Mouse (Mus musculus) c-Kit-positive CD71-negative TER-119-negative erythroid progenitor cells, embryonic 14.5 days (primary cell): Measurements from ENCODE around the gene Fam189a2.

Source experiments
- DNase-seq: peaks from one replicate; pipeline ENCODE4 v3.0.0-alpha.2; 2013; ENCODE audit warnings: low read depth

Fam189a2 gene

DNA sequence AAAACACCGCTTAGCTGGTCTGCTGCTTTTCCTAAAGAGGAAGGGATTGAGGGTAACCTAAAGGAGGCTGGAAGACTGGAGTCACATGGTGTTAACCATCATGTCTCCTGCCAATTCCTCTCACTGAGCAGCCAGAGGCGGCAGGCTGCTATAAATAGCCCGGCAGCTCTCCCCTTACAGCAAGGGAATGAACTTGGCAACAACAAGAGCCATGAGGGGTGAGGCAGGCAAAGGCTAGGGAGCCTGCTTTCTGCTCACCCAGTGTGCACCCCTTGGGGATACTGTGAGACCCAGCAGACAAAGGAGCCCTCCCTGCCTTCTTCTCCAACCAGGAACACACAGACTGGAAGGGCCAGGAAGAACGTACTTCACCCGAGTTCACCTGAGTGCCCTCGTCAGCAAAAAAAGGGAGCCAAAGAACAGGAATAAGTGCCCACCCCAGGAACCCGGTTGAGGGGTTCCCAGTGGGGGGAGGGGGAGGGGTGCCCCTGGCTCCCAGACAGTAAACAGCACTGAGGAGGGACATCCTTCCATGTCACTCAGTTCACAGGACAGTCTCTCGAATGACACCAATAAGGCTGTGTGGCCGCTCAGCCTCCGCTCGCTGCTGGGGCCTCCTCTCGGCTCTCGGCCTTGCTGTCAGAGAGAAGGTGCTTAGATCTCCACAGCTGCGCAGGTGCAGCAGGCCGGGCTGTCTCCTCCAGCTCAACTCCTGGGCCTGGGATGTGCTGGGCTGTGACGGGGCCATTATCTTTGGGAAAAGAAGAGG, 57.8 kb downstream of the Fam189a2 start:
- DNase-seq, result no peak

DNA sequence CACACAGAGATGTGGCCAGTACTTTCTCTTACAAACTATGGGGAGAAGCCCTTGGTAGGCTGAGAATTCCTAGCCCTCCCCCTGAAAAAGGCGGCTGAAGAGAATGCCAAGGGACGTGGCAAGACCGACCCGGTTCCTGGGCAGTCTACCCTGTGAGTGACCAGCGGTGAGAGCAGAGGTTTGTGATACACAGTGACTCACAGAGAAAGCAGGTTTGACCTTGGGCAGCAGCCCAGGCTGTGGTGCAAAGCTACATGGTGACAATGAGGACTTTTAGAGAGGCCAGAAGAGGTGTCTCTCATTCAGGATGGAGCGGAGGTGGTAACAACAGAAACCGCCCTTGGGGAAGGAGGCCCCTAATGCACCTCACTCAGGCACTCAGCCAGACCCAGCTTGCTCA, 59.4 kb downstream of the Fam189a2 start:
- DNase-seq, result no peak

DNA sequence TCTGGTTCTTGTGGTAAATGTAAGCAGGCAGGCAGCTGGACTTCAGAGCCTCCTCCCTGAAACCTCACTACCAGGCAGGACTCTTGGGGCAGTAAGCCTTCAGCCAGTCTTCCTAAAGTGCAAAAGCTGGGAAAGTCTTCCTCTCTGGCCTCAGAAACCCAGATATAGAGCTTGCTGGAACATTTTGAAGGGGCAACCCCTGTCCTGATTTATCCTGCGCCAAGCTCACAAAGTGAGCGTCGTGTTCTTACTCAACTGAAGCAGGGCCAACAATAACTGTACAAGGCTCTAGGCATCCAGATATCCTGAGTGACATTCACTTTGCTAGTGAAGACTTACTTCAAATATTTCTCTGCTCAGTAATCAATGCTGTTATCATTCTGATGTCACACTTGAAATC, 60.4 kb downstream of the Fam189a2 start:
- DNase-seq, result no peak

DNA sequence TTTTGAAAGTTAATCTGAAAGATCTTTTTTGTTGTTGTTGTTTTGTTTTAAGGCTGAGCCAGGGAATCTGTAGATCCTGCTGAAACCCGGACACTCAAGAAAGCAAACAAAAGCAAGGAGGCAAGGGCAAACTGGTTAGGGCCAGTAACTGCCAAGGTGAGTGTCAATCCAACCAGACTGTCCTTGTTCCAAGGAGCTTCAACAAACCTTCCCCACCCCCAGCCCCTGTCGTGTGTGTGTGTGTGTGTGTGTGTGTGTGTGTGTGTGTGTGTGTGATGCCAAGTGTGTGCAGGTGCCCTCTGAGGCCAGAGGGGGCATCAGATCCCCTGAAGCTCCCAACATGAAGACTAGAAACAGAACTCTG, 62.0 kb downstream of the Fam189a2 start:
- DNase-seq, result no peak

DNA sequence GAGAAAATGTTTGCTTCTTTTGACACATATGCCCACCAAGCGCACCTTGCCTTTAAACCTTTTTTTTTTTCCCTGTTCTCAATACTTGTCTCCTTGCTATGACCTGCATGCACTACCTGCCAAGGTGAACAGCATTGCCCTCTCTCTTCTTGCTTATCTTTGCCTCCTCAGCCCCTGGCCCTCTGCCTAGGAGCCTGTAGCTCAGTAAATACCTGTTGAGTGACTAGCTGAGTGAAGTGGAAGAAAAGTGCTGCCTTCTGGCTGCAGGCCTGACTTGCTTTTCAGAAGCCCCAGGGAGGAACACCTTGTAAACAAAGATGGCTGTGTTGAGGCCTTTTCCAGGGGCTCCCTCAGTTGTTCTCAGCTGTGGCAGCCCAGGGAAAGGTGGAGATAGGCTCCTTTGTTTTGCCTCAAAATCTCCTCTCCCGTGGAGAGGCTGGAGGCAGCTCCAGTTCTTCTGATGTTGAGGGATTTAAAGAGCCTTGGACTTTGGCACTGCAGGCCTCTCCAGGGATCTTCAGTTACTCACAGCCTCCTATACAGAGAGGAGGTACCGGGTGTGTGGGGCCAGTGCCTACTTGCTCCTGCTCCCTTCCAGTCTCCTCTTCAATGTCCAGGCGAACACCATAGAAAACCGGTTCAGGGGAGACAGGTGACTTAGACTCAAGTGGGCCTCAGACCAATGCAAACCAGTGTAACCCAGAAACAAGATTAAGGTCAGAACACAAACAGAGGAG, 62.5 kb downstream of the Fam189a2 start:
- no peak for DNase-seq

DNA sequence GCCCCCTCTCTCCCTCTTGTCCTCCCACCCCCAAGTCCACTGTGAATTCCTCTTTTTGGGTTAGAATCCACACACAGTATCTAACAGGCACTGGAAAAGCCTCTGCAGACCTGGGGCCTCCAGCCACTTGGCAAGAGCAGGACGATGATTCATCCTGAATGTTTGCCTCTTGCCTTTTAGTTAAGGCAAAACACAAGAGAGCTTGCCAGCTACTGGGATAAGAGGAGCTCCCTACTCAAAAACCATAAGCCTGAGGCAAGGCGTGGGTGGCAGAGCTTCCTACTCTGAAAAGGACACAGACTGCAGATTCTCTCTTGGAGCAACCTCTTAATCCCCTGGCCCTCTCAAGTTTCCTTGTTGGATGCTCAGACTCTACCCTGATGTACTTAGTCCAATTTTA, 63.7 kb downstream of the Fam189a2 start:
- no peak for DNase-seq

DNA sequence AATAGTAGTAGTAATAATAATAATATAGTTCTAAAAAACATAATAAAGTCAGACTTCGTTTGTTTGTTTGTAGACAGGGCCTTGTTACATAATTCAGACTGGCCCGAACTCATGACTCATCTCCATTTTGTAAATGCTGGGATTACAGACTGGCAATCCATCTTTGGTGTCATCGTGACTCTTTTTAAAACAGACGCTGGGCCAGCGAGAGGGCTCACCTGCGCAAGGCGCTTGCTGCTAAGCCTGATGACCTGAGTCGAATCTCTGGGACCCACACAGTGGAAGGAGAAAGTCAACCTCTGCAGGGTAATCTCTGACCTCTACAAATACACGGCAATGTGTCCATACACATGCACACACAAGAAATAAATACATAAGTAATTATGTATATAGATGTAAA, 64.4 kb downstream of the Fam189a2 start:
- DNase-seq, result no peak

DNA sequence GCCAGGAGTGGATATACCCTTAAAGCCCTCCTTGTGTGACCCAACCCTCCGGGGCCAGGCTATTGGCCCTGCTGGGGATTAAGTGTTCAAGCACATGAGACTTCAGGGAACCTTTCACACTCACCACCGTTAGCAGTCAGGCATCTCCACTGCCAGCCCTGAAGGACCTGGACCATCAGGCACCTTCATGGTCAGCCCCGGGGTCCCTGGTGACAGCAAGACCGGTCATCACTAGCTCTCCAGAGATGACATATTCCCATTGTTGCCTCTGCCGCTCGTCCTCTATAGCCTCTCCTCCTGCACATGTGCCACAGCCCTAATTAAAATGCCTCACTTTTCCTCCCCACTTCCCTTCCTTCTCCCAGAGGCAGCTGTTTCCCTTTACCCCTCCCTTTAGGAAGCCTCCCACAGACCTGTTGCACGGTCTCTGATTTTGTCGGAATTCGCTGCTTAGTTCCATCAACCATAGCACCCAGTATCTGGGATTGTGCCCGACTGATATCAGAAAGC, 66.4 kb downstream of the Fam189a2 start:
- no peak for DNase-seq

DNA sequence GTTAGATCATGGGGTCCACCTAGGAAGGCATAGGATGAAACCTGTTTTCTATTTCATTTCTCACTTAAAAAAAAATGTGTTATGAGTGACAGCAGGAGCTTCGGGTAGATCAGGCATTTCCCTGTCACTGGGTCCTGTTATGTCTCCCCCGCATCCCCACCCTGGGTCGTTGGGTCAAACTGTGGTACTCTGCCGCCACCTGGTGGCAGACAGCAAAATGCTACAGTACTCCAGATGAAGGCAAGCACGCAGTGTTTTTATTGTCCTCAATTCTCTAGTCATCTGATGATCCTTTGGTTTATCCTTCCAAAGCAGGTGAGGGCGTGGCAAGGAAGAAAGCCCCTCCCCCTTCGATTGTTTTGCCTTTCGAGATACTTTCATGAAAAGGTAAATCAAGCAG, 69.3 kb downstream of the Fam189a2 start:
- peak; percentile 37 for DNase-seq

DNA sequence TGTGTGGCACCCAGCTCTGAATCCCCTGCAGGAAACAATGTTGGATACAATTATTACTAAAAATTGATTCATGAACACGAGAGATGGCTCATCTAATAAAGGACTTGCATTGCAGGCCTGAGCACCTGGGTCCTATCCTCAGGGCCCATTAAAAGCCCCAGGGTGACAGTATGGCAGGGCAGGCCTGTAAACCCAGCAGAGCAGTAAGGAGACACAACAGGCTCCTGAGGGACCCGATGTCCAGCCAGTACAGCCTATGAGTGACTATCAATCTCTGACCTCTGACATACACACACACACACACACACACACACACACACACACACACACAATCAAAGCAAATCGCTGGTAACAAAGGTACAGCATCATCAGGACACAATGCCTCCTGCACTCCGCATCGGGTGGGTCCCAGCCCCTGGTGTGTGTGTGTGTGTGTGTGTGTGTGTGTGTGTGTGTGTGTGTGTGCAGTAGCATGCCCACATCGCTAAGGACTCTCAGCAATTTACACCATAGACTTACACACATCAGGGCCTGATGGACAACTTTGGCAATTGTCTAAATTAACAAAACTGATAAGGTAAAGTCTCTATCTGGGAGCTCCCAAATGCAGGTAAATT, 69.9 kb downstream of the Fam189a2 start:
- DNase-seq, result no peak

DNA sequence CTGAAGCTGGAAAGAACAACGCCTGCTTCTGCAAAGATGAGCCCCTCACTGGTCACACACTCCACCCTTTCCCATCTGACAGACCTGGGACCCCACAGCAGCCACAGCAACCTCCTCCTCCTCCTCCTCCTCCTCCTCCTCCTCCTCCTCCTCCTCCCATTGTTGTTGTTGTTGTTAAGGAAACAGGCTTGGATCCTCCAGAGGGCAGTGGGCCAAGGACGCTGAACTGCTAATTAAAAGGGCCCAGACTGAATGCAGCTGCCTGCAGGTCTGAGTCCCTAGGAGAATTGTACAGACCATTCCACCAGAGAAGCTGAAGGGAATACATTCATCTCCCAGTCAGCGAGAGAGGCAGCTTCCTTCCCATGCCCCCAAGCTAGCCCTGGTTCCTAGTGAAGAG, 70.5 kb downstream of the Fam189a2 start:
- no peak for DNase-seq

DNA sequence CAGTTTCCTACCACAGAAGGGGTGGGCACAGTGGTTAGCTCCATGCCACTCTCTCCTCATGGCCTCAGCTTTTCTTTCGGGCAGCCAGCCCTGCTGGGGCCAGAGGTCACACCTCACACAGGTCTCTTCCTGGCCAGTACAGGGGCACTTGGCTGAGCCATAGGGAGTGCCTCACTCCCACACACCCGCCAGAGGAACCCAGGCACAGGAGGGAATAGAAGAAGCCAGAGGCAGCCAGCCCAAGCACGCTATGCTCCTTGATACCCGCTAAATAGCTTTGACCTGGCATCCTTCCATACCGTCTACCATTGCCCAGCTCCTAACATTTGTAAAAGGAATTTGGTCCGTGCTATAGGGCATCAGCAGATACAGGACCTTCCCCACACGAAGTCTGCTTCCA, 70.9 kb downstream of the Fam189a2 start:
- no peak for DNase-seq

DNA sequence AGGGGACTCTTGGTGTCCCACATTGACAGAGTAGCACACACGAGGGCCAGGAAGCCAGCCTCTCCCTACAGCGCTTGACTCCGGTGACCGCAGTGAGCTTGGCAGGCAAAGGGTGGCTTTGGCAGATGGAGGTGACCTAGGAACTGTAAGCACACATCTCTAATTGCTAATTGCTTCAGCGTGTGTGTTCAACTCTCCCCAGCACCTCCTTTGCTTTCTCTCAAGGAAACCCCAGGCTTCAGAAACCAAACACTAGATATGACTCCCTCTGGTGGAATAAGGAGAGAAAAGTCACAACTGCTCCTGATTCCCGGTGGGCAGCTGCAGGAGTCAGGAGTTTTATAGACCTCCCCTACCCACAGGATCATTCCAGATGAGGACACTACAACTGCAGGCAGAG, 71.9 kb downstream of the Fam189a2 start:
- no peak for DNase-seq

DNA sequence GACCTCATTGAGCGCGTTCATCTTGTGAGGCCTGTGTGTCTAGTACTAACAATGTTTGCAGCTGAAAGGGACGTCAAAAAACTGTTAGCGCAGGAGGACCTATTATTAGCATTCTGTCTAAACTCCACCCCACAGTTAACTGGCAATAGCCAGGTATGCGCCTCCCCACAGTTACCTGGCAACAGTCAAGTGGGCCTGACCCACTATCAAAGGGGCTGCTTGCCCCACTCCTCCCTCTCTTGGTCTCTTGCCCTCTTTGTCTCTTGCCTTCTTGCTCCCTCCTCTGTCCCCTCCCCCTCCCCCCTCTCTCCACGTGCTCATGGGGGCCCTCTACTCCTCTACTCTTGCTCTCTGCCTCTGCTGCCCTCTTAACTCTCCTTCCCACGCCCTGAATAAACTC, 73.3 kb downstream of the Fam189a2 start:
- no peak for DNase-seq

DNA sequence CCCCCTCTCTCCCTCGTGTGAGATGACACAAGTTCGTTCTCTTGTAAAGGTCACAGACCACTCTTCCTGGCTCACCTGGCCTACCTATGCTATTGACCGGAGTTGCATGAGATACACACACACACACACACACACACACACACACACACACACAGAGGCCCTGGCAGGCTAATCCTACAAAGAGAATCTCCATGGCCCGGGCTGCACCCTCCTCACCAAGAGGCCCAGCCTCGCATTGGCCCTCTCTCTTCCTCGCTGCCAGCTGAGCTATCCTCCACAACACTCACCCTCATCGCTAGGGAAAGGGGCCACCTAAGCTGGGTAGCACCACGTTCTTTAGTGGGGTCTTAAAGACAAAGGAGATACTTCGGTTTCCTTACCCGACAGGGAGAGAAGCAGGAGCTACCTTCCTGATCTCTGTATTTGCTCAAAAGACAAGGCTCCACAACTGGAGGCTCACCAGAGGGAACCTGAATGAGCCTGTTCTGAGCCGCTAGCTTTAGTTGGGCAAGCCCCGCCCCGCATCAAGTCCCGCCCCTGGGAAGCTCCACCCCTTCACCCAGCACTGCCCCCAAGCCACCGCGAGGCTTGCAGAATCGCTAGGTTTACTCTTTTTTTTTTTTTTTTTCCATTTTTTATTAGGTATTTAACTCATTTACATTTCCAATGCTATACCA, 74.4 kb downstream of the Fam189a2 start:
- no peak for DNase-seq

DNA sequence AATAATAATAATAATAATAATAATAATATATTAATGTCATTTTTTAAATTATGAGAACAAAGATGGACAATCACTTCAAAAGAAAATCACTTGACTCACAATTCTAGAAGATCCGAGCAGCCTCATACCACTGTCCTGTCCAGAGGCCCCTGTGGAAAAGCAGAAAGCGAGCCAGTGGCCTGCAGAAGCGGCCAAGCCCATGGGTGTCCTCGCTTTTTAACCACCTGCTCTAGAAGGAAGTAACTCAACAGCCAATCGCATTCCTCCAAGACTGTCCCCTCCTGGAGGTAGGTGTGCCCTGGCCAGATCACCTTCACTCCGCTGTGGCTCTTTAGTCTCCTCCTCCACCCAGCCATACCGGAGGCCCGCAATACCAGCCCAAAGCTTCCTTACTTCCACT, 75.4 kb downstream of the Fam189a2 start:
- DNase-seq, result no peak

DNA sequence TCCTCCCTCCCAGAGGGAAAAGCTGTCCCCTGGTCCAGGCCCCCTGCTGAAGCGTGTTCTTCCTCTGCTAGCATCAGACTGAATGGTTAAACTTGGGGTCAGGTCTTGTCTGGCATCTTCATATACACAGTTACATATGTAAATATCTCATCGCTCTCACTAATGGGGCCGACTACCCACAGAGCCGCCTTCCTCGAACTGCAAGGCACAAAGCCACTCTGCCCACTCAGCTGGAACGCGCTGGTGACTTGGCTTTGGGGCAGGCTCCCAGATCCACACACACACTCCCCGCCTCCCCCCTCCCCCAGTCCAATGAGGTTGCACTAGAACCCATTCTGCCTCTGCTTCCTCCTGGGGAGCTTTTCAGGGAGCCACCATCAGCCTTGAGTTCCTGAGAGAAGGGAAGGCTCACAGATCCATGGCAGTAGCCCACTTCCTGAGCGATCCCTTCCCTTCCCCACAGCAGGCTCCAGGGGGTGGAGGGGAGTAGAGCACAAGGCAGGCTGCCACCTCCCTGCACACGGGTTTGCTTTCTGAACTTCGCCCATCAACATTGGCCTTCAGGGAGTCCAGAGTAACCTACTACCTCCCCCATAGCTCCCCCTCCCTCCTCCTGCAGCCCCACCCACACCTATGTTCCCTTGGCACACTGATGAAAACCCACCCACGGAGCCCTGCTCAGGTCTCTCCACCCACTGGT, 82.4 kb downstream of the Fam189a2 start:
- DNase-seq, result no peak

DNA sequence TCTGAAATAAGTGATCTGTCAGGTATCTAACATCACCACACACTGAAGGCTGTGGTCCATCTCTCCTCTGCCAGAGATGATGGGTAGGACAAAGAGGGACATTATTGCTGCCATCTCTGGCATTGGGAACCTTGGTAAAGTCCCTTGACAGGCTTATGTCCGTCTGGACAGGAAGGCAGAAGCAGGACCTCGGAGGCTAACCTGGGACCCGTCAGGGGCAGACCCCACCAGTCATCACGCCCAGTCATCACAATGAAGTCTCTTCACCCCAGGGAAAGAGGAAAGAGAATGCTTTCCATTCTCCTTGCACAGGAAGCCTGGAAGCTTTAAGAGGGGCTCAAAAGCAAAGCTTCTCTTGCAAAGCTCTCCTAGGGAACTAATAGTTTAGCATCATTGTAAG, 82.9 kb downstream of the Fam189a2 start:
- DNase-seq, result no peak

DNA sequence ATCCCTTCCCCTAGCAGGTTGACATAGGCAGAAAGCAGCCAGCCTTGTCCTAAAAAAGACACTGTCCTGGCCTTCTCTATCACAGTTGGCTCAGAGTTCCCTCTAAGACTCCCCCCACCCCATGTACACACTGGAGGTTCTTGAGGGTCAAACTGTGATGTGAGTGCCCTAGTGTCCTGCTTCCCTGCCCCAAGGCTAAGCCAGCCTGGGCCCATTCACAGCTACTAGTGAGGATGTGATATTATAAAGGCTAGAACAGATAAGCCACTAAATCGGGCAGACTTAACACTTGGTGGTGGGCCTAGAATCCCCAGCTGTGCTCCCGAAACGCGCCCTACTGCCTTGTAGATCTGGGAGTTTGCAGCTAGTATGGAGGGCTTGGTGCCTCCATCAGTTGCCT, 84.1 kb downstream of the Fam189a2 start:
- DNase-seq, result no peak

DNA sequence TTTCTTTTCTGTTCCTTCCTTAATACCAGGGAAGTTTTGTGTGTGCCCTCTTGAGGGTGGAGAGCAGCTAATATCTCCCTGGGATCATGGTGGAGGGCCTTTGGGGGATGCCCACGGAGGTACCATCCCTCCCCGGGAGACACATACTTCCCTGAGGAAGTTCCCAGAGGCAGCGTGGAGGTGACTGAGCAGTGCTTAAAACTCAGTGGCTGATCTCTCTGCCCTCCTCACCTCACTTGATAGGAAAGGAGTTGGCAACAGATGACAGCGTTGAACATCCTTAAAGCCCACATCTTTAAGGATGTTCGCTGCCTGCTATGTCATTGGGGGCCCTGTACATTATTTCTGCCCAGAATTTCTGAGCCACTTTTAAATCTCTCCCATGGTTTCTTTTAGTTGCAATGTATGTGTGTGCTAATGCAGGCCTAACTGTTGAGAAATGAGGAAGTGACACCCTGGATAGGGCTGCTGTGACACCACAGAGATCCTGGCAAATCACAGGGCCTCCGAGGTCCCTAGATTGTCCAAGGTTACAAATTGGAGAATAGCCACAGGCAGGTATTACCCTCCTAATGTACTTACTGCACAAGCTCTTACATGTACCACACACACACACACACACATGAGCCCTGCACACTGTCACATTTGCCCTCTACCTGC, 84.7 kb downstream of the Fam189a2 start:
- DNase-seq, result no peak

DNA sequence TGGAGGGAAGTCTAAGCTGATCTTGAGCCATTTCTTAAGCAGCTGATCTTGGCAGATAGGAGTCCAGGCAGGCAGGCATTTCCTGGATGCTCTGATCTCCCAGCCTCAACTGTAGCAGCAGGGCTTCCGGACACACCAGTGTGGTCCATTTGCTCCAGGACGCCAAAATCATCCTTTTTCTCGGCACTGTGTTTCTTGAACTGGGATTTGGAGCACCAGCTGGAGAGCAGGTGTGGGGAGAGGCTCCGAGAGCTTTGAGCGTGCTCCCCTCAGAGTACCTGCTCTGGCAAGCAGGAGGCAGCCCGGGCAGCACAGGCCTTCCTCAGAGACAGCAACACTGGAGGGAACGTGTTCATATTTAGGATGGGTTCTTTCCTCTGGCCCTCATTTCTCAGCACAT, 87.9 kb downstream of the Fam189a2 start:
- no peak for DNase-seq
